Mouse (Mus musculus): Measurements from ENCODE around the gene Rnaseh2b. TPM values are rescaled to one million over a fixed set of nuclear protein-coding genes. Genes with fewer than 3 reads are reported as not detected.

Gene Rnaseh2b
- total RNA-seq, 4 experiments from 2014 or later, result 9.8 to 13.4 (median 11.0) TPM

Other genes with a start within 250 kb of the Rnaseh2b start
- gene Dleu7, start 458 bp downstream of the Rnaseh2b start, total RNA-seq (2022), result under 1 TPM in 1 of 4 experiments, not detected in 3; 0.17 TPM
- under 1 TPM in 1 of 4 experiments, not detected in 3; 0.28 TPM for gene Gucy1b2, start 163.7 kb downstream of the Rnaseh2b start, total RNA-seq (2022)